Mouse (Mus musculus) Muller cell, postnatal 12 days (primary cell): ENCODE measurements at regions not wholly inside any gene's neighbourhood (a gene's known extent, or its start where the extent isn't known, plus 50 kb on each side); places are given as distances from the start of the nearest gene placed in this dataset.
"Not testable (repeated sequence)": the region's sequence is repeated elsewhere in the genome, so short reads cannot be mapped to it uniquely, and the experiment has no call there.

Experiments used
- DNase-seq: peaks from one replicate; pipeline ENCODE4 v3.0.0-alpha.2; 2015; ENCODE audit errors: inconsistent ontology term

DNA sequence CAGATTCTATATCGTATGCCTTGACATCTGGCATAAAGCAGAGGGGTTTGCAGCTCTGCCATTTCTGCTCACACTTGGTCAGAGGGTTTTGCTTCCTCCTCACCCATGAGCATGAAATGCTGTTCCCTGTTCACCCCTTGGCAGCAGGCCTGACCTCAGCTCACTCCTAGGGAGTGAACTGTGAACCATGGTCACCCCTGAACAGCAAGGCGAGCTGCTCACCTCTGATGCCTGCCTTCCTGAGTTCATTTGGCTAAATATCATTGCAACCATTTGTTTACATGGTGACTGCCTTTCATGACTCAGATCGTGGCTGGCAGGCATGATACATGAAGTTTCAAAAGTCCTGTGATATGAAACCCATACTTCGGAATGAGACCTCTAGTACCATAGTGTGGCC is 418.2 kb downstream of the Tcerg1l start:
- DNase-seq: no peak

DNA sequence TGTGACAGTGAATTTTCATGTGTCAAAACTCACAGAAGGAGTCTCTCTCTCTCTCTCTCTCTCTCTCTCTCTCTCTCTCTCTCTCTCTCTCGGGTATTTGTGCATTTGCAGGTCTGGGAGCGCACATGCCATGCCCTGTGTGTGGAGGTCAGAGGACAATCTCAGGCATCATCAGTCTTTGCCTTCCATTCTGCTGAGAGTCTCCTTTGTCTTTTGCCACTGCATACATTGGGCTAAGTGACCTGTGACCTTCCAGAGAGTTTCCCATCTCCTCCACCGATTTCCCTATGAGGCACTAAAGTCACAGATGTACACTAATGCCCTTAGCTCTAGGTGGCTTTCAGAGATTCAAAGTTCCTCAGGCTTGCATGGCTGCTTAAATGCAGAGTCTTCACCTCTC is 391.7 kb downstream of the Tcerg1l start:
- DNase-seq: no peak

DNA sequence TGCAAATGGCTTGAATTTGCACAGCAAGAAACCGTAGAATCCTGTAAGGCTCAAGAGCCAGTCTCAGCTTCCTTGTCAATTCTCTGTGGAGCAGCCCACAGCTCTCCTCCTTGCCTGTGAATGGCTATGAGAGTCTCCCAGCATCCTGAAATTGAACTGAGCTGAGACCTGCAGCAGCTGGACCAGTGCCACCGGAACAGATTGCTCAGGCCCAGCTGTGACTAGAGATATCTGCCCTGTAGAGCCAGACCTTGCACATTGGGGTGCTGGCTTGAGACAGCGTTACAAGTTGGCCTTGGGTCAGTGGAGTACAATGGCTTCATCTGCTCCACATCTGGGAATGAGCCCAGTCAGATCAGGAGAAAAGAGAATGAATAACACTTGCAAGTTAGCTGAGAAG is 390.6 kb downstream of the Tcerg1l start:
- DNase-seq: no peak

DNA sequence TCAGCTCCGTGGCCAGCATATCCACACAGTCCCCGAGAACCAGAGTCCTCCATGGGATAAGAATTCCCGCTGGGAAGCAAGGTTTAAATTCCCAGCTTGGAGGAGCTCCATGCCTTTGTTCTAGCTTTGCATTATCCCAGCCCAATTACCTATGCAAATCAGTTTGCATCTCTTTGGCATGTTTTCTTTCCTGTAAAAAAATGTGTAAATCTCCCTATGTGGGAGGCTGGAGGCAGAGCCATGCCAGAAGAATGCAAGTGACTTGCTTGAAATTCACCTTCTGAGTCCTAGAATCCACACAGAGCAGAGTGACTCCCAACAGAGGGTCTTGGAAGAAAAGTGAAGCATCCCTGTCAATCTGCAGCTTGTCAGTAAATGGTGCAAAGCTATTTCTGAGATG is 388.9 kb downstream of the Tcerg1l start:
- no peak for DNase-seq

DNA sequence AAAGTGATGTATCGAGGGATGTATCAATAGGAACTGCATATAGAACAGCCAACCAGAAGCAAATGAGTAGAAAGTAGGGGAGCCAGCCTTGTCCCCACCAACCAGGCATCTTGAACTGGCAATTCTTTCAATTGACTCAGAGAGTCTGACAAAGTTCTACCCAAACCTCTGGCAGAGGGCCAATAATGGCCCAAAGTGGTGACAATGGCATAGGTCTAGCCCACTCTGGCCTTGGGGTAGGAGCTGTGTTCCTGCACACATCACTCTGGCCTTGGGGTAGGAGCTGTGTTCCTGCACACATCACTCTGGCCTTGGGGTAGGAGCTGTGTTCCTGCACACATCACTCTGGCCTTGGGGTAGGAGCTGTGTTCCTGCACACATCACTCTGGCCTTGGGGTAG is 373.5 kb downstream of the Tcerg1l start:
- not testable (repeated sequence) for DNase-seq

DNA sequence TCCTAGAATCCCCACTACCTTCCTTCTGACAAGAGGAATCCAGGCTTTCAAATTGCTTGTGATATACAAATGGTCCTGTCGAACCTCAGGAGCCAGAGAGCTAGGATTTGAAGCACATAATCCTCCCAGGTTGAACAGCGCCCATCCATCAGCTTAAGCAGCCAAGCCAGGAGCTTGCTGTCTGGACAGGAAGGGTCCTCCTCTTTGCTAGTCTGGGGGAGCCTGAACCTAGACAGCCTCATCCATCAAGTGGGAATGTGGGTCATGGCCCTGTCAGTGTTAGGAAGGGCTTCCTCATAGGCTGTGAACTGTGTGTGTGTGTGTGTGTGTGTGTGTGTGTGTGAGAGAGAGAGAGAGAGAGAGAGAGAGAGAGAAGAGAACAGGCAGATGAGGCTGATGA is 345.8 kb downstream of the Tcerg1l start:
- DNase-seq: no peak

DNA sequence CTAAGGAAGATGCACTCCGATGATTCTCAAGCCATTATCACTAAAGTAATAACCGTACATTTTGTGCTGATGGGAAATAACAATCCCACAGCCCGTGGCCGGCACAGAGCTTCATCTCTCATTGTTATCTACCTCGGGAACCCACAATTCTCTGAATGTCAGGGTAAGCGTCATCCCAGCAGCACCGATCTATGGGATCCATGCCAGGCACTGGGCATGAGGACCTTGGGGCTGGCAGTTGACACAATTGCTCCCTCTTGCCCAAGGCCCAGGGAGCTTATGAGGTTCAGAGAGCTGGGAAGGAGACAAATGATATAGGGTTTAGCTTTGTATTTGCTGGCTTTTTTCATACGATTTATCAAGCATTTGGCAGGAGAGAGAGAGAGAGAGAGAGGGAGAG is 342.8 kb downstream of the Tcerg1l start:
- no peak for DNase-seq

DNA sequence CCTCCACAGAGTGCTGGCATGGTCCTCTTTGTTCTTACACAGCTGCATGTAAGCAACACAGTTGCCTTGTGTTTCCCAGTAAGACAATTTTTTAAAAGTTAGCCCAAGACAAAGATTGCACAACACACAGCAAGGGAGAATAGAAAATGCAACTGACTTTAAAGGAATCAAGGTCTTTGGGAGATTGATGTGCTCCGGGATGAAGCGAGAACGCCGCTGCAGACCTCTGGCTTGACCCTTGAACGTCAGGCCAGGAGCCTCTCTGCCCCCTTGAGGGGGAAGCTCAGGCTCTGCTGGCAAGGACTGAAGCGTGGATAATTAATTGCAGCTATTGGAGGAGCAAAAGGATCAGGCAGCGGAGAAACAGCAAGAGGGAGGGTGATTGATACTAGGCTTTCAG is 336.4 kb downstream of the Tcerg1l start:
- no peak for DNase-seq

DNA sequence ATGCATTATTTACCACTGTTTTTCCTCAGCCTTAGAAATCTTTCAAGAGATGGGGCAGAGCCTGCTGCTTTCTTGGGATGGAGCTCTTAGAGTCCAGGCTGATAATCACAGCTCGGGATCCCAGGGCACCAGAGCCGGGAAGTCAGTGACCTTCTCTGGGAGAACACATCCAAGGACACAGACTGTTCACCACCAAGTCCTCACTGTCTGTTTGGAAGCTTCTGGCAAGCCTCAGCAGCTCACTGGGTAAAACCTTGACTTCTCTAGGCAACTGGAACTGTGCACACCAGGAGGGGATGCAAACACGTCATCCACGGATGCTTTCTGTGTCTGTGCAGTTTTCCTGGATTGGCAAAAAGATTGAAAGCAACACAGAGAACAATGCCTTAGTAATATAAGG is 330.6 kb downstream of the Tcerg1l start:
- no peak for DNase-seq

DNA sequence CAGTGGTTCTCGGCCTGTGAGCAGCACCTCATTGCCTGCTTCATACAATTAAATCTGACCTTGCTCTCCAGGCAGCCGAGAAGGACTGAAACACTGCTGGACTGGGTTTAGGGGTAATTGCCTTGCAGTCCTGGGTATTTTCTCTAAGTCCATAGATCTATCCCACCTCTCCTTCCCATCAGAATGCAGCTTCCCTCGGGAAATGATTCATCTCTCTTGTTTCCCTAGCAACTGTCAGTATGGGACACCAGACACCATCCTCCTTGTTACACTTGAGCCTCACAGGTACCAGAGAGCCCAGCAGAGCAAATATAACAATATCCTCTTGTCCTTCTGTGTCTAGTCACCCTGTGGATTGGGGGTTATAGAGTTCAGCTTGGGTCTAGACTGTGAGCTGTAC is 322.3 kb downstream of the Tcerg1l start:
- no peak for DNase-seq

DNA sequence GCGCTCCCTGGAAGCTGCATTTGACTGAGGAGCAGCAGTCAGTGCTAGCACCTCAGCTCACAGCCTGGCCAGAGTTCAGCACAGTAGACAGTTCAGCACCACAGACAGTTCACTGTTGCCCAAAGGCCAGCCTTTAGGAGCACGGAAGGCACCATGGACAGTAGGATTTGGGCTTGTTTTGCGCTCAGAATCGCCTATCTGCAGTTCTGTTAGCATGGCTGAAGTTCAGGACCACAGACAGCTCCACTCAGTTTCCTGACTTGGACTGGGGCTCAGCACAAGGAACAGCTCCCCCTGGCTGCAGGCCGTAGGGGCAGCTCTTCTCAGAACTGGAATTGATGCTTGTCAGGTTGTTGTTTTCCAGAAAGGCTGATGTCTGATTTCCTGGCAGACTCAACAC is 313.6 kb downstream of the Tcerg1l start:
- peak; percentile 79 for DNase-seq

DNA sequence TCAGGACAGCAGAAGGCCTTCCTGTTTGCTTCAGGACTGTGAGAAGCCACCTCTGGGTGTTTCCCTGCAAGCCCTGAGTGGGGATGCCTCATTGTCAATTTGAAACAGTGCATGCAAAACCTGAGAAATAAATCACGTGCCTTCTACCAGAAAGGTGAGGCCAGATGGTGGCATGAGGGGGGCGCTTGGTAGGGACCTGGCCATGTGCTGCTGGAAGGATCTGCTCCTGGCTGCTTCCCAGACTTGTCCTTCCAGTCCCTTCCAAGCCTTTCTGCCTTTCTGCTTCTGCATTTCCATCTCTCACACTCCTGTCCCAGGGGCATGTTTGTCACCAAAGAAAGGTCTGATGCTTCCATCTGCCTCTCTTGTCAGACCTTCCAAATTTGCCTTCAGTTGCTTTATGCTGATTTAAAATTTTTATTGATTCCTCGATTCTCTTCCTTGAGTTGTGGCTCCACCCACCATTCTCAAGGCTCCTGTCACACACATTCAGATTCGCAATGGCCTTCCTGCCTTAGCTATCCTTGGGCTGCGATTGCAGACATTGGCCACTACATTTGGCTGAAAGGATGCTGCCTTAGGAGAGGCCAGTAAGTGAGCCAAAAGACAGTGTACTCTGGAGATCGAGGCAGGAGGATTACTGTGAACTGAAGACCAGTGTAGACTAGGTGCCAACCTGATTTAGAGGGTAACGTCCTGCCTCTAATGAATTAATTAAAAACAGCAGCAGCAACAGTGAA is 289.9 kb downstream of the Tcerg1l start:
- no peak for DNase-seq

DNA sequence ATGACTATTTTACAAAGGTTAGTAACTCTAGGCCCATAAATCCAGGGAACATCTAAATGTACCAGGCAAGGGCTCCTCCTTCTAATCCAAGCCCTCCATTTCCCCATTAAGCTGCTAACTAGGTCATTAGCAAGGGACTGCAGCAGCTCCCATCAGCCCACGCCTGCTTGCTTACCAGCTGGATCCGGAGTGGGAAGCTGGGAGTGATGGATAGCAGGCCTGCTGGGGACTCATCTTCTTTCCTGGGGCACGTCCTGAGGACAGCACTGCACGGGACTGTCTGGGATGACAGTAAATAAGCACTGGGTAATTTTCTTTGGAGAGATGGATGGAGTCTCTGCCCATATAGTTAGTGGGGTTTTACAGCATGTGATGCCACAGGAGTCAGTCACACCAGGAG is 276.0 kb downstream of the Tcerg1l start:
- peak; percentile 53 for DNase-seq

DNA sequence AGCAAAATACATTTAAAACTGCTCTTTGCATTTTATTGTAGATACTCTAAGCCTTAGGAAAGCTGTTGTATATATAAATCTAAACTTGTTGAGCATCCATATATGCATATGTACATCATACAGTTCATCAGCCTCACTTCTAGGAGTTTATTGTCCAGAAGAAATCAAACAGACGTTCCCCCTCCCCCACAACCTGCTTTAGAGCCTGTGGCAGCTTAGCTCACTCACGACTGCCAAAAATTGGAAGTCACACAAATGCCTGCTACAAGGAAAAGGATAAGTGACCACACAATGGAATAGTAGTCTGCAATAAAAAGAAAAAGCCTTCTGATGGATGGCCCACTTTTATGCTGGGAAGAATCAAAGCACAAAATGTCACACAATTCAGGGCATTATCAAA is 267.8 kb downstream of the Tcerg1l start:
- DNase-seq: no peak

DNA sequence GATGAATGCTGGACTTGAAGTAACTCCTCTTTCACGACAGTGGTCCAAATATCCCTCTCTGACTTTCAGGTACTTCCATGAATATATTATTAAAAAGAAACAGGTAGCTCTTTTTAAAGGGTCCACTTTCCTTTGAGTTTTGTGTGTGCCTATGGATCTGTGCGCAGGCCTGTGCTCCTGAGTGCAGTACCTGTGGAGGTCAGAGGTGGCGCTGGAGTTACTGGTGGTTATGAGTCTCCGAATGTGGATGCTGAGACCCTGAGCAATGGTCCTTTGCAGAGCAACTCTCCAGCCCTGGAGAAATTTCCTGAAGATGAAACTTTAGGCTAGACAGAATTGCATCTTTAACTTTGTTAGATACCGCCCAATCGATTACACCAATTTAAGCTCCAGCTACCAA is 264.1 kb downstream of the Tcerg1l start:
- no peak for DNase-seq

DNA sequence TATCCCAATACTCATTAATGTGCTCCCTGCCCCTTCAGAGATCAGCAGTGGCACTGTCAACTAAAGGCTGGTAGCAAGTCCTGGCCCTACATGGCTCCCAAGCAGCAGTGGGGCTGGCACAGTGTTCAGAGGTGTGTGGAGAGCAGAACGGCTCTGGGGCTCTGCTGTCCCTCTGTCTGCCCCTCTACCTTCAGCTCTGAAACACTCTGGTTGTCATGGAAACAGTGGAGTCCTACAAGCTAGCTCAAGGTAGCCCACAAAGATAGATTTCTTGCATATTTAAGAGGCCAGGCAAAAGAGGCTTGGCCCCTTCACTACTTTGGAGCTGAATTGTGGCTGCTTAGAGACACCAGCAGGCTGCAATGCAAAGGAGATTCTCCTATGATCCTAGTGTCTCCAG is 259.6 kb downstream of the Tcerg1l start:
- no peak for DNase-seq

DNA sequence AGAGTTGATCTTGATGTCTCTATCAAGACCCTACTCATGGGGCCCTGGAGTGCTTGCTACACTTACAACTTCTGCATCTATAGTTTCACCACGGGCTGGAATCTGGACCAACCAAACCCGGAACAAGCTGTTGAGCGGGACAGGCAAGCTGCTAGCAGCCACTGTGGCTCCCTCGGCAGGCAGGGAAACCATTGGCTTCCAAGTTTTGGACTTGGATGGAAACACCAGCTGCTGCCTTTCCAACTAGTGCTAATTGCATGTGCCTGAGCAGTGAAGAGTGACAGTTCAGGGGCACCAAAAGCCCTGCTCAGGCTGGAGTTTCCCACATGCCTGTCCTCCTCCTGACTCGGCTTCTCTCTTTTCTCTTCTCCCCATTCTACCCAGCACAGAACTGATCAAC is 257.8 kb downstream of the Tcerg1l start:
- DNase-seq: no peak

DNA sequence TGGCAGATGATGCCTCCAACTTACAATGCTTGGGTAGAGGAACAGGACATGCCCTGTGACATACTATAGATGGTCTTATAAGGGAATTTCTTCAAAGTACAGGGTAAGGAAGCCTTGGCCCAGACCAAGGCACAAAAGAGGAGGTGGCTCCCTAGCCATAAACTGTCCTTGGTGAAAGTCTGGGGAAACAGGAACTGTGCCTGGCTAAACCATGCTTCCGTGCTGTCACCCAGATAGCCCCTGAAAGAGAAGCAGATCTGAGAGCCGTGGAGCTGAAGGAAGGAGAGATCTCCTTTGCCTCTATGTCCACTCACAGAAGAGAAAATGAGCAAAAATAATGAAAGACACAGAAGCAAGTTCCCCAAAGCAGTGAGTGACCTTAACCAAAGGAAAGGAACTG is 248.0 kb downstream of the Tcerg1l start:
- DNase-seq: no peak

DNA sequence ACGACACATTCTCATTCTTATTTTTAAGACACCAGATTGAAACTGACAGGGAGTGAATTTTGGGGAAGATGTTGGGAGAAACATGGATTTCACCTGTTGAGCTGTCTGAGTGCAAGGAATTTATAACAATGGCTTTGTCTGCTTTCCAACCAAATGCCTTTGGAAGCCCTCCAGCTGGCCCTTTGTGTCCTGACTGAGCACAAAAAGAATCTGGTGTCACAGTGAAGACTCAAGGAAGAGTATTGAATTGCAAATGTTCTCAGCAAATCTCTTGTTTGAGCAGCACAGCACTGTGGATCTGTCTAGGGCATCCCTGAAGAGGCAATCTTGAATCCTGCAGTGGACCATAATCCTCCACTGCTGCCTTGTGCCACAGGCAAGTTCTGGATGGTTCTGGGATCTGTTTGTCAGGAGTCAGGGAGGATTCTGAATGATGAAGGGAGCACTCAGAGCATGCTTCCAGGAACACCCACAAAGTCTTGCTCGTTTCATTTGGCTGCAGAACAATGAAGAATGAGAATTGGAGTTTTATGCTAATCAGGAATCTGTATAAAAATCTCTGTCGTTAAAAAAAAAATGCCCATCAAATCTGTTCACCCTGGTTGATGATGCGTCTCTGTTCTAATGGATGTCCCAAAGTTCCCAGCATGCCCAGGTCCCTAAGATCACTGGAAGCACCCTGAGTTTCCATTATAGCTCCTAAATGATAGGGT is 243.9 kb downstream of the Tcerg1l start:
- DNase-seq: peak; percentile 66
